Mouse (Mus musculus) mesoderm, embryonic 11.5 days (tissue): ENCODE measurements at regions not wholly inside any gene's neighbourhood (a gene's known extent, or its start where the extent isn't known, plus 50 kb on each side); places are given as distances from the start of the nearest gene placed in this dataset.

Experiments
- DNase-seq: peaks from one replicate; pipeline ENCODE4 v3.0.0-alpha.2; 2012; ENCODE audit warnings: low read depth, low spot score

- no peak for DNase-seq
These were observed 185.5 kb upstream of the Rnd3 start for GRCm38 (mm10) chr2:51334437-51334836.

GRCm38 (mm10) chr2:51327081-51327480 lies 178.2 kb upstream of the Rnd3 start:
- no peak for DNase-seq

- no peak for DNase-seq
These were observed 172.8 kb upstream of the Rnd3 start for GRCm38 (mm10) chr2:51321676-51322075.

GRCm38 (mm10) chr2:51316452-51316851 lies 167.5 kb upstream of the Rnd3 start:
- no peak for DNase-seq

GRCm38 (mm10) chr2:51313414-51313813 lies 164.5 kb upstream of the Rnd3 start:
- no peak for DNase-seq

GRCm38 (mm10) chr2:51306257-51306656 lies 157.3 kb upstream of the Rnd3 start:
- no peak for DNase-seq

GRCm38 (mm10) chr2:51305411-51305810 lies 156.5 kb upstream of the Rnd3 start:
- peak; percentile 56 for DNase-seq

GRCm38 (mm10) chr2:51304694-51305093 lies 155.8 kb upstream of the Rnd3 start:
- no peak for DNase-seq

GRCm38 (mm10) chr2:51290659-51291260 lies 141.8 kb upstream of the Rnd3 start:
- peak; percentile 45 for DNase-seq

- no peak for DNase-seq
These were observed 139.8 kb upstream of the Rnd3 start for GRCm38 (mm10) chr2:51288678-51289077.

GRCm38 (mm10) chr2:51285632-51286031 lies 136.7 kb upstream of the Rnd3 start:
- DNase-seq = no peak

GRCm38 (mm10) chr2:51284781-51285225 lies 135.9 kb upstream of the Rnd3 start:
- DNase-seq = no peak

GRCm38 (mm10) chr2:51279396-51280045 lies 130.6 kb upstream of the Rnd3 start:
- DNase-seq = no peak

- no peak for DNase-seq
These were observed 129.9 kb upstream of the Rnd3 start for GRCm38 (mm10) chr2:51278824-51279223.

- DNase-seq = no peak
These were observed 129.4 kb upstream of the Rnd3 start for GRCm38 (mm10) chr2:51278356-51278755.

GRCm38 (mm10) chr2:51276591-51276990 lies 127.7 kb upstream of the Rnd3 start:
- no peak for DNase-seq

- DNase-seq = no peak
These were observed 124.4 kb upstream of the Rnd3 start for GRCm38 (mm10) chr2:51273300-51273699.

GRCm38 (mm10) chr2:51268532-51268931 lies 119.6 kb upstream of the Rnd3 start:
- DNase-seq = no peak

GRCm38 (mm10) chr2:51267662-51268061 lies 118.8 kb upstream of the Rnd3 start:
- DNase-seq = peak; percentile 39

- DNase-seq = no peak
These were observed 113.6 kb upstream of the Rnd3 start for GRCm38 (mm10) chr2:51262506-51262905.

- DNase-seq = no peak
These were observed 101.9 kb upstream of the Rnd3 start for GRCm38 (mm10) chr2:51250798-51251197.

GRCm38 (mm10) chr2:51241573-51241972 lies 92.7 kb upstream of the Rnd3 start:
- no peak for DNase-seq

GRCm38 (mm10) chr2:51240000-51240399 lies 91.1 kb upstream of the Rnd3 start:
- no peak for DNase-seq
